Mouse (Mus musculus): ENCODE data around the gene Gm19668. TPM values are rescaled to one million over a fixed set of nuclear protein-coding genes. Genes with fewer than 3 reads are reported as not detected.

Gm19668 gene
- polyA plus RNA-seq (2014; fragmentation: Illumina TruSeq; extraction: RNeasy Lipid Tissue Mini Kit (QIAGEN cat#74804); ENCODE audit: low read depth, low replicate concordance), result not detected

GRCm38 (mm10) chr10:77798921-77799508, at the start of gene Gm19668:
Gene Gm19668 (minus strand): TSS chr10:77799133.

GRCm38 (mm10) chr10:77846503-77846902, 47.6 kb upstream of the Gm19668 start, which contains the start of gene Gm36176:
Gene Gm36176 (plus strand): TSS chr10:77846803.

GRCm38 (mm10) chr10:77835647-77836046, 36.7 kb upstream of the Gm19668 start, which contains the start of gene Krtap10-10:
Gene Krtap10-10 (plus strand): TSS chr10:77835947.

GRCm38 (mm10) chr10:77826951-77827350, 28.0 kb upstream of the Gm19668 start, which contains the start of gene Krtap10-4:
Gene Krtap10-4 (minus strand): TSS chr10:77827095.

GRCm38 (mm10) chr10:77814382-77814781, 15.4 kb upstream of the Gm19668 start, which contains the start of gene Gm2696:
Gene Gm2696 (plus strand): TSS chr10:77814682.

GRCm38 (mm10) chr10:77811743-77812142, 12.8 kb upstream of the Gm19668 start, which contains the start of gene Gm9507:
Gene Gm9507 (minus strand): TSS chr10:77811843.

GRCm38 (mm10) chr10:77794976-77795375, 4.0 kb downstream of the Gm19668 start, which contains the start of gene Gm9639:
Gene Gm9639 (minus strand): TSS chr10:77795076.

GRCm38 (mm10) chr10:77787876-77788275, 11.1 kb downstream of the Gm19668 start, which contains the start of gene Gm7137:
Gene Gm7137 (minus strand): TSS chr10:77788200.

GRCm38 (mm10) chr10:77782442-77782841, 16.5 kb downstream of the Gm19668 start, which contains the start of gene Gm3250:
Gene Gm3250 (minus strand): TSS chr10:77782542.

GRCm38 (mm10) chr10:77776844-77777243, 22.1 kb downstream of the Gm19668 start, which contains the start of gene Gm7138:
Gene Gm7138 (minus strand): TSS chr10:77776944.

GRCm38 (mm10) chr10:77771225-77771624, 27.7 kb downstream of the Gm19668 start, which contains the start of gene Gm3238:
Gene Gm3238 (minus strand): TSS chr10:77771325.

GRCm38 (mm10) chr10:77759582-77759981, 39.4 kb downstream of the Gm19668 start, which contains the start of gene Gm3233:
Gene Gm3233 (minus strand): TSS chr10:77759682.

GRCm38 (mm10) chr10:77751254-77751653, 47.7 kb downstream of the Gm19668 start, which contains the start of gene Gm9736:
Gene Gm9736 (minus strand): TSS chr10:77751354.

Other genes starting within 250 kb of the Gm19668 start
- gene Pttg1ip, start 217.4 kb downstream of the Gm19668 start, polyA plus RNA-seq (2014; fragmentation: Illumina TruSeq; extraction: RNeasy Lipid Tissue Mini Kit (QIAGEN cat#74804); ENCODE audit: low read depth, low replicate concordance), result 126 TPM
- 72.3 TPM for gene Sumo3, start 193.0 kb downstream of the Gm19668 start, polyA plus RNA-seq (2014; fragmentation: Illumina TruSeq; extraction: RNeasy Lipid Tissue Mini Kit (QIAGEN cat#74804); ENCODE audit: low read depth, low replicate concordance)
- 6.2 TPM for gene Gm49325, start 192.9 kb downstream of the Gm19668 start, polyA plus RNA-seq (2014; fragmentation: Illumina TruSeq; extraction: RNeasy Lipid Tissue Mini Kit (QIAGEN cat#74804); ENCODE audit: low read depth, low replicate concordance)
- gene Ube2g2, start 176.9 kb downstream of the Gm19668 start, polyA plus RNA-seq (2014; fragmentation: Illumina TruSeq; extraction: RNeasy Lipid Tissue Mini Kit (QIAGEN cat#74804); ENCODE audit: low read depth, low replicate concordance), result 11.6 TPM
- gene Tspear, start 112.6 kb downstream of the Gm19668 start, polyA plus RNA-seq (2014; fragmentation: Illumina TruSeq; extraction: RNeasy Lipid Tissue Mini Kit (QIAGEN cat#74804); ENCODE audit: low read depth, low replicate concordance), result not detected
- gene Gm19402, start 108.4 kb downstream of the Gm19668 start, polyA plus RNA-seq (2014; fragmentation: Illumina TruSeq; extraction: RNeasy Lipid Tissue Mini Kit (QIAGEN cat#74804); ENCODE audit: low read depth, low replicate concordance), result not detected
- gene Gm9508, start 101.9 kb downstream of the Gm19668 start, polyA plus RNA-seq (2014; fragmentation: Illumina TruSeq; extraction: RNeasy Lipid Tissue Mini Kit (QIAGEN cat#74804); ENCODE audit: low read depth, low replicate concordance), result not detected
- gene Gm10272, start 92.5 kb downstream of the Gm19668 start, polyA plus RNA-seq (2014; fragmentation: Illumina TruSeq; extraction: RNeasy Lipid Tissue Mini Kit (QIAGEN cat#74804); ENCODE audit: low read depth, low replicate concordance), result not detected
- not detected for gene Gm10024, start 87.7 kb downstream of the Gm19668 start, polyA plus RNA-seq (2014; fragmentation: Illumina TruSeq; extraction: RNeasy Lipid Tissue Mini Kit (QIAGEN cat#74804); ENCODE audit: low read depth, low replicate concordance)
- gene Gm10142, start 83.3 kb downstream of the Gm19668 start, polyA plus RNA-seq (2014; fragmentation: Illumina TruSeq; extraction: RNeasy Lipid Tissue Mini Kit (QIAGEN cat#74804); ENCODE audit: low read depth, low replicate concordance), result not detected
- gene Krtap12-1, start 78.5 kb downstream of the Gm19668 start, polyA plus RNA-seq (2014; fragmentation: Illumina TruSeq; extraction: RNeasy Lipid Tissue Mini Kit (QIAGEN cat#74804); ENCODE audit: low read depth, low replicate concordance), result not detected
- gene Gm10100, start 72.6 kb downstream of the Gm19668 start, polyA plus RNA-seq (2014; fragmentation: Illumina TruSeq; extraction: RNeasy Lipid Tissue Mini Kit (QIAGEN cat#74804); ENCODE audit: low read depth, low replicate concordance), result not detected
- not detected for gene Gm18596, start 56.5 kb downstream of the Gm19668 start, polyA plus RNA-seq (2014; fragmentation: Illumina TruSeq; extraction: RNeasy Lipid Tissue Mini Kit (QIAGEN cat#74804); ENCODE audit: low read depth, low replicate concordance)
- gene Gm9736, start 47.8 kb downstream of the Gm19668 start, polyA plus RNA-seq (2014; fragmentation: Illumina TruSeq; extraction: RNeasy Lipid Tissue Mini Kit (QIAGEN cat#74804); ENCODE audit: low read depth, low replicate concordance), result not detected
- not detected for gene Gm3233, start 39.5 kb downstream of the Gm19668 start, polyA plus RNA-seq (2014; fragmentation: Illumina TruSeq; extraction: RNeasy Lipid Tissue Mini Kit (QIAGEN cat#74804); ENCODE audit: low read depth, low replicate concordance)
- not detected for gene Gm3238, start 27.8 kb downstream of the Gm19668 start, polyA plus RNA-seq (2014; fragmentation: Illumina TruSeq; extraction: RNeasy Lipid Tissue Mini Kit (QIAGEN cat#74804); ENCODE audit: low read depth, low replicate concordance)
- not detected for gene Gm7138, start 22.2 kb downstream of the Gm19668 start, polyA plus RNA-seq (2014; fragmentation: Illumina TruSeq; extraction: RNeasy Lipid Tissue Mini Kit (QIAGEN cat#74804); ENCODE audit: low read depth, low replicate concordance)
- not detected for gene Gm3250, start 16.6 kb downstream of the Gm19668 start, polyA plus RNA-seq (2014; fragmentation: Illumina TruSeq; extraction: RNeasy Lipid Tissue Mini Kit (QIAGEN cat#74804); ENCODE audit: low read depth, low replicate concordance)
- gene Gm7137, start 10.9 kb downstream of the Gm19668 start, polyA plus RNA-seq (2014; fragmentation: Illumina TruSeq; extraction: RNeasy Lipid Tissue Mini Kit (QIAGEN cat#74804); ENCODE audit: low read depth, low replicate concordance), result not detected
- gene Gm9639, start 4.1 kb downstream of the Gm19668 start, polyA plus RNA-seq (2014; fragmentation: Illumina TruSeq; extraction: RNeasy Lipid Tissue Mini Kit (QIAGEN cat#74804); ENCODE audit: low read depth, low replicate concordance), result not detected
- not detected for gene Gm9507, start 12.7 kb upstream of the Gm19668 start, polyA plus RNA-seq (2014; fragmentation: Illumina TruSeq; extraction: RNeasy Lipid Tissue Mini Kit (QIAGEN cat#74804); ENCODE audit: low read depth, low replicate concordance)
- gene Gm2696, start 15.5 kb upstream of the Gm19668 start, polyA plus RNA-seq (2014; fragmentation: Illumina TruSeq; extraction: RNeasy Lipid Tissue Mini Kit (QIAGEN cat#74804); ENCODE audit: low read depth, low replicate concordance), result not detected
- gene Krtap10-4, start 28.0 kb upstream of the Gm19668 start, polyA plus RNA-seq (2014; fragmentation: Illumina TruSeq; extraction: RNeasy Lipid Tissue Mini Kit (QIAGEN cat#74804); ENCODE audit: low read depth, low replicate concordance), result not detected
- not detected for gene Krtap10-10, start 36.8 kb upstream of the Gm19668 start, polyA plus RNA-seq (2014; fragmentation: Illumina TruSeq; extraction: RNeasy Lipid Tissue Mini Kit (QIAGEN cat#74804); ENCODE audit: low read depth, low replicate concordance)
- gene Gm36176, start 47.7 kb upstream of the Gm19668 start, polyA plus RNA-seq (2014; fragmentation: Illumina TruSeq; extraction: RNeasy Lipid Tissue Mini Kit (QIAGEN cat#74804); ENCODE audit: low read depth, low replicate concordance), result not detected
- not detected for gene Gm10318, start 53.7 kb upstream of the Gm19668 start, polyA plus RNA-seq (2014; fragmentation: Illumina TruSeq; extraction: RNeasy Lipid Tissue Mini Kit (QIAGEN cat#74804); ENCODE audit: low read depth, low replicate concordance)
- not detected for gene Gm3285, start 62.8 kb upstream of the Gm19668 start, polyA plus RNA-seq (2014; fragmentation: Illumina TruSeq; extraction: RNeasy Lipid Tissue Mini Kit (QIAGEN cat#74804); ENCODE audit: low read depth, low replicate concordance)
- gene Lrrc3, start 103.4 kb upstream of the Gm19668 start, polyA plus RNA-seq (2014; fragmentation: Illumina TruSeq; extraction: RNeasy Lipid Tissue Mini Kit (QIAGEN cat#74804); ENCODE audit: low read depth, low replicate concordance), result 1.7 TPM
- not detected for gene Trpm2, start 171.4 kb upstream of the Gm19668 start, polyA plus RNA-seq (2014; fragmentation: Illumina TruSeq; extraction: RNeasy Lipid Tissue Mini Kit (QIAGEN cat#74804); ENCODE audit: low read depth, low replicate concordance)
- 1.6 TPM for gene 1810043G02Rik, start 179.4 kb upstream of the Gm19668 start, polyA plus RNA-seq (2014; fragmentation: Illumina TruSeq; extraction: RNeasy Lipid Tissue Mini Kit (QIAGEN cat#74804); ENCODE audit: low read depth, low replicate concordance)
- 2.0 TPM for gene Pfkl, start 210.9 kb upstream of the Gm19668 start, polyA plus RNA-seq (2014; fragmentation: Illumina TruSeq; extraction: RNeasy Lipid Tissue Mini Kit (QIAGEN cat#74804); ENCODE audit: low read depth, low replicate concordance)
- gene Dnmt3l, start 242.8 kb upstream of the Gm19668 start, polyA plus RNA-seq (2014; fragmentation: Illumina TruSeq; extraction: RNeasy Lipid Tissue Mini Kit (QIAGEN cat#74804); ENCODE audit: low read depth, low replicate concordance), result 39.4 TPM
- gene Aire, start 244.5 kb upstream of the Gm19668 start, polyA plus RNA-seq (2014; fragmentation: Illumina TruSeq; extraction: RNeasy Lipid Tissue Mini Kit (QIAGEN cat#74804); ENCODE audit: low read depth, low replicate concordance), result not detected